Mouse (Mus musculus) neural tube, embryonic 12.5 days (tissue): Measurements from ENCODE around the gene Ctsd. TPM values are rescaled to one million over a fixed set of nuclear protein-coding genes. Genes with fewer than 3 reads are reported as not detected.
"Not testable (repeated sequence)": the region's sequence is repeated elsewhere in the genome, so short reads cannot be mapped to it uniquely, and the experiment has no call there.

ENCODE experiments used
- ATAC-seq: fragments of 200-750 bp; cut with Nextera tagmentation; 2 replicates; pipeline ENCODE4 v1.8.0; 2017; ENCODE audit warnings: low read depth, mild to moderate bottlenecking, moderate TSS enrichment, moderate library complexity; ENCODE audit not compliant: low FRiP score
- H3K27ac ChIP-seq: fragments of 300-500 bp; sonication (generic); 2 replicates; pipeline ENCODE4 v1.5.1; 2016
- H3K27me3 ChIP-seq: fragments of 300-500 bp; sonication (generic); replicated peaks from 2 replicates; pipeline ENCODE4 v1.6.1; 2016; ENCODE audit warnings: mild to moderate bottlenecking
- H3K36me3 ChIP-seq: fragments of 300-500 bp; sonication (generic); 2 replicates; pipeline ENCODE4 v1.6.1; 2016; ENCODE audit warnings: mild to moderate bottlenecking
- H3K4me1 ChIP-seq: fragments of 300-500 bp; sonication (generic); 2 replicates; pipeline ENCODE4 v1.6.1; 2016
- H3K4me2 ChIP-seq: fragments of 300-500 bp; sonication (generic); replicated peaks from 2 replicates; pipeline ENCODE4 v1.6.1; 2016; ENCODE audit warnings: mild to moderate bottlenecking
- H3K4me3 ChIP-seq: fragments of 300-500 bp; sonication (generic); 2 replicates; pipeline ENCODE4 v1.5.1; 2016
- H3K9ac ChIP-seq: fragments of 300-500 bp; sonication (generic); 2 replicates; pipeline ENCODE4 v1.6.1; 2016; ENCODE audit warnings: mild to moderate bottlenecking
- H3K9me3 ChIP-seq: fragments of 300-500 bp; sonication (generic); 2 replicates; pipeline ENCODE4 v1.6.1; 2016; ENCODE audit warnings: mild to moderate bottlenecking
- WGBS: fragments of 180-500 bp; shearing (Covaris S2); methylation state at CpG from one replicate; pipeline ENCODE4 v1.1.7; 2016; 5-methylcytosine and 5-hydroxymethylcytosine counted together
- polyA plus RNA-seq: library from polyadenylated mRNA; unstranded; fragments of >200 nt; fragmentation: Nextera tagmentation; extraction: Ambion mirVana; gene quantifications from 2 replicates; pipeline ENCODE4 v1.2.1, GENCODE M21; 2016

Ctsd gene
- polyA plus RNA-seq, 1 experiment from 2014 or later: 207 TPM

DNA sequence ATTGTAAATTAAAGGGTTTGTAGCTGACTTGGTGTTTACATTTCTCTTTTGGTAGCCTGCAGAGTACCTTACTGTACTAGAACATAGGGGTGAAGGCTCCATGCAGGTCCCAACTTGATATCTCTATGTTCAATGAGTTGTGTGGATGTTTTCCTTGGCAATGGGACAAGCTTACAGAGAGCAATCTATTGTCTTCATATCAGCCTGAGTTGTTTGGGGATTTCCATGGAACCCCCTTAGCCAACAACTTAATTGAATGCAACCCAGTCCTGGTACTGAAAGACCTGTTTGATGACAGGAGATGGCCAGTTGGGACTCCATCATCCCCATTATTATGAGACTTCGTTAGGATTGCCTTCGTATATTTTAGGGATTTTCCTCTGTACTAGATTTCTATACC lies 30.2 kb upstream of the Ctsd start:
- no peaks in the 10 kb centered on the region for H3K27me3 ChIP-seq
- no peak overlapping the region for H3K4me3 ChIP-seq
- no peak overlapping the region for H3K9ac ChIP-seq
- H3K4me1 ChIP-seq: no peaks in the 10 kb centered on the region
- WGBS: 98% methylated on average over 2 of the region's 2 CpGs
- no peak overlapping the region for H3K4me2 ChIP-seq
- no peak overlapping the region for H3K27ac ChIP-seq
- H3K36me3 ChIP-seq: no peaks in the 10 kb centered on the region
- no peaks in the 10 kb centered on the region for H3K9me3 ChIP-seq
- no peak for ATAC-seq

- Histone ChIP-seq H3K27me3 (no peaks in the 10 kb centered on the region), H3K4me1 (no peaks in the 10 kb centered on the region), H3K9me3 (no peaks in the 10 kb centered on the region), H3K4me2 (no peak overlapping the region), H3K4me3 (no peak overlapping the region), H3K27ac (no peak overlapping the region), H3K36me3 (no peaks in the 10 kb centered on the region), H3K9ac (no peak overlapping the region)
- 77% methylated on average over 3 of the region's 3 CpGs for WGBS
- no peak for ATAC-seq
These were observed 28.4 kb upstream of the Ctsd start for GRCm38 (mm10) chr7:142416225-142416624.

- 73% methylated on average over 4 of the region's 4 CpGs for WGBS
- no peak overlapping the region for H3K4me2 ChIP-seq
- H3K36me3 ChIP-seq: no peaks in the 10 kb centered on the region
- H3K27ac ChIP-seq: no peak overlapping the region
- H3K9ac ChIP-seq: no peak overlapping the region
- no peak for ATAC-seq
- H3K4me3 ChIP-seq: no peak overlapping the region
- no peaks in the 10 kb centered on the region for H3K27me3 ChIP-seq
- no peaks in the 10 kb centered on the region for H3K9me3 ChIP-seq
- no peaks in the 10 kb centered on the region for H3K4me1 ChIP-seq
These were observed 27.5 kb upstream of the Ctsd start for GRCm38 (mm10) chr7:142415314-142415713.

DNA sequence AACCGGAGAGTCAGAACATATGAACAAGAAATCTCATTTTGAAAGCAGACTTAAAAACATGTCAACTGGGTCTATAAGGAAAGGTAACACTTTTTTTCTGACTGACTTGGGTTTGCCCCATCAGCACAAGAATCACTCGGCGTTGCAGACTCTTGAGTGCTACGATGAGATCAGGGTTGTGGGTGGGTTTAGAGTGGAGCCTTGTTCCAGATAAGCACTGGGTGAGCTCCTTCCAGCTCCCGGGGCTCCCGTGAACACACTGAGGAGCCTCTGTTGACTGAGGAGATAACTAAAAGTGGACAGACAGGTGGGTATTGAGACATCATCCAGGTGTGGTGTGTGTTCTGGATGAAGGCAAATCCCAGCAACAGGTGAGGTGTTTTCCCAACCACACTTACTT lies 25.4 kb upstream of the Ctsd start:
- 92% methylated on average over 6 of the region's 6 CpGs for WGBS
- no peaks in the 10 kb centered on the region for H3K27me3 ChIP-seq
- no peak for ATAC-seq
- H3K4me1 ChIP-seq: no peaks in the 10 kb centered on the region
- H3K27ac ChIP-seq: no peak overlapping the region
- H3K4me3 ChIP-seq: no peak overlapping the region
- H3K4me2 ChIP-seq: no peak overlapping the region
- H3K9ac ChIP-seq: no peak overlapping the region
- no peaks in the 10 kb centered on the region for H3K36me3 ChIP-seq
- H3K9me3 ChIP-seq: no peaks in the 10 kb centered on the region

DNA sequence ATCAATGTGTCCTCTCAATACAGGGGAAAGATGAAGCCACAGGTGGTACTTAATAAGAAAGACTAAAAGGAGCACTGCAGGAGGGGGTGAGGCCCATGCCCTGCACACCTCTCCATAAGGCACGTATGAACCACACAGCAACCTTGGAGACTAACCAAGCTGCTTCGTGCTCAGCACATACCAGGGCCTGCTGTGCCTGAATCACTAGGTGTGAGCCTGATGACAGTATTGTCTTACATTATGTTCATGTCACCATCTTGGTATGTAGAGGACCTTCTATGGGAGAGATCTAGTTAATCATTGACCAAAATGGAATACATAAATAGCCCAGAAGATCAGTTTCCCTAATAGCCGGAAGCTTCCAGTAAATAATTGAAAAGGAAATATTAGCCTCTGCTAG lies 21.8 kb upstream of the Ctsd start:
- WGBS: 91% methylated on average over 3 of the region's 3 CpGs
- ATAC-seq: no peak
- H3K9me3 ChIP-seq: no peaks in the 10 kb centered on the region
- no peaks in the 10 kb centered on the region for H3K4me1 ChIP-seq
- H3K4me3 ChIP-seq: no peak overlapping the region
- H3K9ac ChIP-seq: no peak overlapping the region
- no peaks in the 10 kb centered on the region for H3K36me3 ChIP-seq
- H3K27ac ChIP-seq: no peak overlapping the region
- no peak overlapping the region for H3K4me2 ChIP-seq
- no peaks in the 10 kb centered on the region for H3K27me3 ChIP-seq

DNA sequence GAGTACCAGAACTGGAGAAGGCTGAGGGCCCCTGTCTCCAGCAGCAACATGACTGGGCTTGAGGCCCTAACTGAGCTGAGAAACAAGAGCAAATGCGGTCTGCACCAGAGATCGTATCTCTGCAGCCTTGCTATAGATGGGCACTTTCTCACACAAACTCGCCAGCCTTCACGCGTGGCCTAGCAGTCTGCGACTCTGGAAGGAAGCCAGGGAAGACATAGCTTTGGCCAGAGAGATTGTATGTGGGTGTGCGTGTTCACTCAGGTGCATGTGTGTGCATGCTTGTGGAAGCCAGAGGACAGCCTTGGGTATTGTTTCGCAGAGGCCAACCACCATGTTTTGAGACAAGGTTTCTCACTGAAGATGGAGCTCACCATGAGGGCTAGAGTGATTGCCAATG lies 20.8 kb upstream of the Ctsd start:
- H3K27ac ChIP-seq: no peak overlapping the region
- H3K27me3 ChIP-seq: no peaks in the 10 kb centered on the region
- WGBS: 94% methylated on average over 8 of the region's 8 CpGs
- ATAC-seq: no peak
- H3K36me3 ChIP-seq: no peaks in the 10 kb centered on the region
- H3K4me3 ChIP-seq: no peak overlapping the region
- no peaks in the 10 kb centered on the region for H3K9me3 ChIP-seq
- H3K4me2 ChIP-seq: no peak overlapping the region
- no peaks in the 10 kb centered on the region for H3K4me1 ChIP-seq
- H3K9ac ChIP-seq: no peak overlapping the region

GRCm38 (mm10) chr7:142407935-142408334 lies 20.1 kb upstream of the Ctsd start:
- Histone ChIP-seq H3K4me1 (no peaks in the 10 kb centered on the region), H3K9ac (no peak overlapping the region), H3K9me3 (no peaks in the 10 kb centered on the region), H3K4me2 (no peak overlapping the region), H3K27ac (no peak overlapping the region), H3K36me3 (no peaks in the 10 kb centered on the region), H3K27me3 (no peaks in the 10 kb centered on the region), H3K4me3 (no peak overlapping the region)
- 78% methylated on average over 4 of the region's 4 CpGs for WGBS
- no peak for ATAC-seq

DNA sequence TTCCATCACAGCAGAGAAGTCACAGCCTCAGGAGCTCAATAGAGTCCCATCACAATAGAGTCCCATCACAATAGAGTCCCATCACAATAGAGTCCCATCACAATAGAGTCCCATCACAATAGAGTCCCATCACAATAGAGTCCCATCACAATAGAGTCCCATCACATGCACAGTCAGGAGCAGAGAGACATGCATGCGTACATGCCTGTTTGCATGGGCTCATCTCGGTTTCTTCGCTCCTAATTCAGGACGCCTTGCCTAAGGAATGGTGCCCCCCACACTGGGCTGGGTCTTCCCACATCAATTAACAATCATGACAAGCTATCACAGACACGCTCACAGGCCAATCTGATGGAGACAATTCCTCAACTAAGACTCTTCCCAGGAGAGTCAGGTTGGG lies 17.3 kb upstream of the Ctsd start:
- WGBS: 85% methylated on average over 5 of the region's 5 CpGs
- not testable (repeated sequence) for ATAC-seq

DNA sequence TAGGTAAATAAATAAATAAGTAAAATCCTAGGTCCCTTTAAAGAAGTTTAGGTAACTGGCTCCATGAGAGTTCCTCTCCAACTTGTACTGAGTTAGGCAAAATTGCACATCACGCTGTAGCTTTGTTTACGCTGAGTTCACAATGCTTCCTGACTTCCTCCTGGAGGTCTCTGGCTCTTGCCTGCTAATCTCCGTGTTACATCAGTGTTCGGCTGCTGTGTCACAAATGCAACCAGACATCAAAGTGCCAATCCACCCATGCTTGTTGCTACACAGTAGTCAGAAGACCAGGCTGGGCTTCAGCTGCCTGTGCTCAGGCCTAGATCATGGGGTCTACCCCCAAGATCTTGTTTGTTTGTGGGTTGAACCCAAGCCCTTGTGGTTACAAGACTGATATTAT lies 15.8 kb upstream of the Ctsd start:
- H3K9ac ChIP-seq: no peak overlapping the region
- no peak overlapping the region for H3K4me3 ChIP-seq
- H3K27me3 ChIP-seq: no peaks in the 10 kb centered on the region
- 82% methylated on average over 4 of the region's 4 CpGs for WGBS
- H3K4me1 ChIP-seq: no peaks in the 10 kb centered on the region
- H3K4me2 ChIP-seq: no peak overlapping the region
- no peaks in the 10 kb centered on the region for H3K36me3 ChIP-seq
- no peak for ATAC-seq
- H3K9me3 ChIP-seq: no peaks in the 10 kb centered on the region
- no peak overlapping the region for H3K27ac ChIP-seq

More for the DNA sequence above, 17.3 kb upstream of the Ctsd start:
- not testable (repeated sequence) for H3K4me1 ChIP-seq, H3K4me3 ChIP-seq, H3K9ac ChIP-seq, H3K27ac ChIP-seq, H3K27me3 ChIP-seq, H3K9me3 ChIP-seq, H3K4me2 ChIP-seq, H3K36me3 ChIP-seq

DNA sequence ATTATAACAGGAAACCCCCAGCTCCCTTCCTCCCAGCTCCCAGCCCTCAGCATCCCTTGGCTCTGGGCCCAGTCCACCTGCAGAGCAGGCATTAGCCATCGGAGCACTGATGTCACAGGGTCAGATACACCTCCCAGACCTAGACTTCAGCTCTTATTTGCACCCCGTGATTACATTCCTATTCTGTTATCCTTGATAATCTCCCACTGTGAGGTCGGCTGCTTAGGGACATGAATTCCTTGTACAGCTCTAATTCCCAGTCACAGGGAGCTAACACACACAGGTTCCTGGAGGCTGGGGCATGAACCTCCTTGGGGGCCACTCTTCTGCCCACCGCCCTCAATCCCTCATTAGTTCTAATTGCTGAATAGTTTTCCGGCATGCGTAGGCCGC lies 12.9 kb upstream of the Ctsd start:
- Histone ChIP-seq H3K4me1 (no peaks in the 10 kb centered on the region), H3K27ac (no peak overlapping the region), H3K4me2 (no peak overlapping the region), H3K9me3 (no peaks in the 10 kb centered on the region), H3K36me3 (no peaks in the 10 kb centered on the region), H3K9ac (no peak overlapping the region), H3K4me3 (no peak overlapping the region), H3K27me3 (no peaks in the 10 kb centered on the region)
- no peak for ATAC-seq
- 66% methylated on average over 7 of the region's 7 CpGs for WGBS

GRCm38 (mm10) chr7:142400112-142400749 lies 12.4 kb upstream of the Ctsd start:
- H3K9ac ChIP-seq: no peak overlapping the region
- no peaks in the 10 kb centered on the region for H3K4me1 ChIP-seq
- H3K27me3 ChIP-seq: no peaks in the 10 kb centered on the region
- no peak overlapping the region for H3K4me3 ChIP-seq
- no peak overlapping the region for H3K27ac ChIP-seq
- H3K9me3 ChIP-seq: no peaks in the 10 kb centered on the region
- ATAC-seq: no peak
- WGBS: 79% methylated on average over 7 of the region's 7 CpGs
- H3K4me2 ChIP-seq: no peak overlapping the region
- no peaks in the 10 kb centered on the region for H3K36me3 ChIP-seq

DNA sequence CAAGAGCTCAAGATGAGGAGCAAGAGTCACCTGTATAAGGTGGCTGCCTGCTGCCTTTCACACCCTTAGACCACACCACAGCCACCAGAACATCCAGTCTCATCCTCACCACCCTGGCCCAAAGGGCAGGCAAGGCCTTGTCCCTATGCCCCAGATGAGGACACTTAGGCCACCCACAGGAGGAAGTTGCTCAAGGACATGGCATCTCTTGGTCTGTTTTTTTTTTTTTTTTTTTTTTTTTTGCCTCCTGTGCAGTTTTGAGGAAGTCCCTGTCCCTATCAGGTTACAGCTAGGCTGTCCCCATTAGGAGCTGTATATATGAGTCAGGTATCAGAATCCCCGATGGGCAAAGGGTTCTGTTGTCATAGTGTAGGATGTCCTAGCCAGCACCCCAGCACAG lies 11.4 kb upstream of the Ctsd start:
- Histone ChIP-seq H3K9me3 (no peaks in the 10 kb centered on the region), H3K27ac (no peak overlapping the region), H3K4me2 (no peak overlapping the region), H3K9ac (no peak overlapping the region), H3K36me3 (no peaks in the 10 kb centered on the region), H3K4me3 (no peak overlapping the region), H3K4me1 (no peaks in the 10 kb centered on the region), H3K27me3 (no peaks in the 10 kb centered on the region)
- no peak for ATAC-seq
- WGBS: 88% methylated on average over 1 of the region's 1 CpGs

DNA sequence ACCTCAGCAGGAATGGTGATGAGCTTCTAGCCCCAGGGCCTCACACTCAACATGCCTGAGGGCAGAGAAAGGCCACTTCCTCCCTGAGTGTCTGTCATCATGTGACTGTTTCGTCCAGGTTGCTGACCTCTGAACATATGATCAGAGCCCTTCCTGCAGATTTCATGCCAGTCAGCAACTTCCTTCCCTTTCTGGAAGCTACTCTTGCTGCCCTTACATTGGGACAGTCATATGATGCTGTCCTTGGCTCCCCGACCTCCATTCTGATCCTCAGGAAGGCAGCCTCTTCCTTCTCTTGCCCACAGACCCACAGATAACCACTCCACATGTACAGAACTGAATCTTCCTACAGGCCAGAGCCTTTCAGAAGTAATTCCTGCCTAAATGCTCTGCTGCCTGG lies 10.2 kb upstream of the Ctsd start:
- no peak overlapping the region for H3K27ac ChIP-seq

More for the DNA sequence above, 10.2 kb upstream of the Ctsd start:
- Histone ChIP-seq H3K9me3 (no peaks in the 10 kb centered on the region), H3K4me3 (no peak overlapping the region), H3K36me3 (no peaks in the 10 kb centered on the region), H3K4me2 (no peak overlapping the region), H3K27me3 (no peaks in the 10 kb centered on the region), H3K9ac (no peak overlapping the region), H3K4me1 (no peaks in the 10 kb centered on the region)
- WGBS: 76% methylated on average over 2 of the region's 2 CpGs
- no peak for ATAC-seq
